Mouse (Mus musculus): ENCODE measurements at regions not wholly inside any gene's neighbourhood (a gene's known extent, or its start where the extent isn't known, plus 50 kb on each side); places are given as distances from the start of the nearest gene placed in this dataset.

GRCm38 (mm10) chr14:68447240-68447923, 846.7 kb downstream of the Synb start:
- no peak for DNase-seq (ENCODE audit: low spot score in 2 of 2)

- no peak for DNase-seq (ENCODE audit: low spot score in 2 of 2)
These were observed 860.8 kb downstream of the Synb start for GRCm38 (mm10) chr14:68433326-68433725.

DNA sequence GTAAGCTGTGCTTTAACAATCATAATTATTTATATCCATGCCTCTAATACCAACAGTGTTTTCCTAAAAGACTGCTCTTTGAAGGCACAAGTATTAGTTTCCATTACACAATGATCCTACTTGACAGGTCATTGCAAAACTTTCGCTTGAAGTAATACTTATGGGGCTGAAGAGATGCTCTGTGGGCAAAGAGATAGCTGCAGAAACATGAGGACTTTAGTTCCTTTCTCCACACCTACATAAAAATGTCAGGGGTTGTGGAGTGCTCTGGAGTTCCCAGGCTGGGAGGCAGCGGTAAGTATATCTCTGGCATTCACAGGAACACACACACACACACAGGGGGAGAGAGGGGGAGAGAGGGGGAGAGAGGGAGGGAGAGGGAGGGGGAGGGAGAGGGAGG, 862.0 kb downstream of the Synb start:
- no peak for DNase-seq (ENCODE audit: low spot score in 2 of 2)

DNA sequence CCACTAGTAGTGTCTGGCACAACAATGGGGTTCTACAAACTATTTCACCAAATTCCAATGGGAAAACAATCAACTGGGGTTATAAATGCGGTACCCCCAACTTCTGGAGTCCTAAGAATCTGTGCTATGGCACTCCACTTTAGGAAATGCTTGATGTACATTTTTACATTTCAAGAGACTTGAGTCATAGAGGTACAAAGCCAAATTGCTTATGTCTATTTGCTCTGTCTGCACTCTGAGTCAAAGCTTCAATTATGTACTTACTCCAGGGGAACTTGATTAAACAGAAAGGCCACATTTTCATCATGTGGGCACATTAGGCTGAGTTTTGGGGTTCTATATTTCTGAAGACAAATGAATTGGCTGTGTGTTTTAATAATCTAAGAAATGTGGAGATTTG, 866.9 kb downstream of the Synb start:
- DNase-seq (ENCODE audit: low spot score in 2 of 2), result no peak

DNA sequence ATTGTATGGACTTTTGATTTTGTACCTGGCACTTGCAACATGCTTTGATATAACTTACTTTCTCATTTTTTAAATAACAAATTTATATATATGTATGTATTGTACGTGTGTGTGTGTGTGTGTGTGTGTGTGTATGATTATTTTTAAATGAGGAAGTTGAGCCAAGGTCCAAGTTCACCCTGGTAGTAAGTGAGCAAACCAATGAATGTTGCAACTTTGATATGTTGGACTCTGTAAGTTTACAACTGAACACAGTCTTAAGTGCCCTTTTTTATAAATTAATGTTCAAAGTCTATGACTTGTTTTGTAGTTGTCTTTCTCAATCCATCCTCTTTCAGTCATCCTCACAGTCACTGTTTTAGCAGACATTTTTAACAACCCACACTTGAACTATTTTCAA, 901.7 kb downstream of the Synb start:
- no peak for DNase-seq (ENCODE audit: low spot score in 2 of 2)

DNA sequence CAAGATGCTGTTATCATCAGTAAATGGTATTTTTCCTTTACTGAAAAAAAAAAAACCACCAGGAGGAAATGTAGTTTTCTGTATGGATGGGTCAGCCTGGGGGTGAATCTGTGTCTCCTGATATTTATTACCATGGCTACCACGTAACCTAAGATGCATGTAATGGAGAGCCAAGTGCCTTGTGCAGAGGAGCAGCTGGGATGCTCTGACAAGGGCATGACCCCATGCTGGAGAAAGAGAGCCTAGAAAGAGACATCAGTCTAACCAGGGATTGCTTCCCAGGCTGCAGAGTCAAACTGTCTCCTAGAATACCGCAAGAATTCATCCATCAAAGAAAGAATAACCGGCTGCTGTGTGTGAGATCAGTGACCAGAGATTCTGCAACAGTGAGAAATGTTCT, 902.2 kb downstream of the Synb start:
- no peak for DNase-seq (ENCODE audit: low spot score in 2 of 2)

GRCm38 (mm10) chr14:68381741-68382140, 912.4 kb downstream of the Synb start:
- DNase-seq (ENCODE audit: low spot score in 2 of 2), result no peak

DNA sequence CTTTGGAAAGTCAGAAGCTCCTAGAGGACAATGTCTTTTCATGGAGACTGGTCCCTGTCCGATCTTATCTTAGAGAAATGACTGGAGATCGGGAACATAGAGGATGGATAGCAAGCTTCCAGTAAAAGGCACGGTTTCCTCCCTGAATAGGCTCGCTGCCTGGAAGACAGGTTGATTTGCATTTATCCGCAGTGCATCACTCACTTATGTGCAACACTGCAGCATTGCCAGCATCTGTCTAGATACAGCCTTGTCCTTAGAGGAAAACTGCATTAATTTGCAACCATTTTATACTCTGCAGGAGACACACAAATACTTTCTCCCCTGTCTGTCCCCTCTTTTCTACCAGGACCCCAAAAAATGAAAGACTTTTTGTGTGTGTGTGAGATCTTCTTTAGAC, 926.4 kb downstream of the Synb start:
- DNase-seq (ENCODE audit: low spot score in 2 of 2), result no peak

DNA sequence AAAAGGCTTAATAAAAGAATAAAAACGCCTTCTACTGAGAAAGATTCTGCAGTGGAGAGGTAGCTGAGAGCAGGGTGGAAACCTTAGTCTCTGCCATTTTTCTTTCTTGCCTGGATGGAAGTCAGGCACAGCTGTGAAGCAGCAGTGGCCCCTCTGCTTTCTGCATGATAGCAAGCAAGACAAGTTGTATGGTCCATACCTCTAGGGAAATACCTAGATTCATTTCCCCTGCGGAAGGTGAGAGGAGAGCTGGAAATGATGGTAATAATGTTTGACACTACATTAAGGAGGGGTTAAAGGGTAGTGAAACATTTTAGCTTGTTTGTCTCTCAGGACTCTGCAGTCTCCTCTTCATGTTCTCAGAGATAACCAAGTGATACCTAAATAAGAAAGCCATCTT, 930.2 kb downstream of the Synb start:
- DNase-seq (ENCODE audit: low spot score in 2 of 2), result no peak

- DNase-seq (ENCODE audit: low spot score in 2 of 2), result no peak
These were observed 932.1 kb downstream of the Synb start for GRCm38 (mm10) chr14:68361998-68362397.

- DNase-seq (ENCODE audit: low spot score in 2 of 2), result no peak
These were observed 932.6 kb downstream of the Synb start for GRCm38 (mm10) chr14:68361481-68361880.

DNA sequence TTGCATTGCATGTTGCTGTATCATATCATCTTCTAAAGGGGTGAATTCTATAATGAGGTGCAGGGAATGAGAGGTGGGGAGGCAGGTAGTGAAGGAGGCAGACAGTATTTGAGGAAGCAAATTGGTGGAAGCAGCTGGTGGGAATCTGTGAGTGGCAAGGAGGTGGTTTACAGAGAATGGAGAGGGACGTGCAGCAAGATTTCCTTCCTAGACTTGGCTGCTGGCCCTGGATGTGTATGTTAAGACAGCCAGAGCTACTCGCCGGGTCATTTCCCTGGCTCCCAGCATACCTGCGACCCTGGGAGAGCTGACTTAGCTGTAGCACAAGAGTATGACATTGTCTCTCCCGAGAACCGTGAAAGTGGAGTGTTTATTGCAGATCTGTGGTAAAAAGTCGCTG, 937.7 kb downstream of the Synb start:
- DNase-seq (ENCODE audit: low spot score in 2 of 2), result no peak

DNA sequence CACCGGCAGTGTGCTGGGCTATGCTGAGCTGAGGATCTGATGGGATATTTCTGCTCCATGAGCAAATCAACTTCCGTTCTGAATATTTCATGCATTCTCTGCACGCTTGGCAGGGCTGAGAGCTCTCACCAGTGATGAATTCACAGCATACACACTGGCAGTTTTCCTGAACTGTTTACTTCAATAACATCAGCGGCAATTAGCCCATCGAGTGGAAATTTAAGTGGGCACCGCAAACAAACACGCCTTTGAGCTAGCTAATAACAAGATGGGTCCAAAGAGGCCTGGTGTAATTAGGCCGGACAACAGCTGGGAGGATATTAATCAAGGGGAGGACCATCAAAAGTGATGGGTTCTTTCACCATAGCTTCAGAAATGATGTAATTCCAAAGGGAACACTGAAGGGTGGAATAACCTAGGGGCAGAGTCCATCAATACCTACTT, 938.6 kb downstream of the Synb start:
- DNase-seq (ENCODE audit: low spot score in 2 of 2), result no peak

- no peak for DNase-seq (ENCODE audit: low spot score in 2 of 2)
These were observed 948.6 kb downstream of the Synb start for GRCm38 (mm10) chr14:68345527-68345926.

DNA sequence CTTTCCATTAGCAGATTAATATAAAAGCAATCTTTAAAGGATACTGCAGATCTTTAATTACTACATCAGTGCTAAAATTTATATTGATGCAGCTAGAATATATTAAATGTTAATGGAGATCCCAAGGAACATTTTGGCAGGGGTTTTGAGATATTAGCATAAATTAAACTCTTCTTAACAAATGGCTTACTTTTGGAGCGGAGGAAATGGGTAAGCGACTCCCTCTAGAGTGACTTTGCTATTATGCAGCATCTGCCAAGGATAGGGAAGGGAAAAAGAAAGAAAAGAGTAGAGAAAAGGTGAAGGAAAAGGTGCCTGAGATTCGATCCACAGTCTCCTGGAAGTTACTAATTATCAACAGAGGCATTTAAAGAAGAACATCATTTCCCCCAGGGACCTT, 949.4 kb downstream of the Synb start:
- DNase-seq (ENCODE audit: low spot score in 2 of 2), result no peak

- no peak for DNase-seq (ENCODE audit: low spot score in 2 of 2)
These were observed 955.7 kb downstream of the Synb start for GRCm38 (mm10) chr14:68338440-68338839.

- DNase-seq (ENCODE audit: low spot score in 2 of 2), result no peak
These were observed 969.0 kb downstream of the Synb start for GRCm38 (mm10) chr14:68325061-68325460.

- no peak for DNase-seq (ENCODE audit: low spot score in 2 of 2)
These were observed 971.1 kb downstream of the Synb start for GRCm38 (mm10) chr14:68323008-68323407.

GRCm38 (mm10) chr14:68307973-68308660, 986.0 kb downstream of the Synb start:
- DNase-seq (ENCODE audit: low spot score in 2 of 2), result no peak

- no peak for DNase-seq (ENCODE audit: low spot score in 2 of 2)
These were observed 988.9 kb downstream of the Synb start for GRCm38 (mm10) chr14:68305166-68305565.

DNA sequence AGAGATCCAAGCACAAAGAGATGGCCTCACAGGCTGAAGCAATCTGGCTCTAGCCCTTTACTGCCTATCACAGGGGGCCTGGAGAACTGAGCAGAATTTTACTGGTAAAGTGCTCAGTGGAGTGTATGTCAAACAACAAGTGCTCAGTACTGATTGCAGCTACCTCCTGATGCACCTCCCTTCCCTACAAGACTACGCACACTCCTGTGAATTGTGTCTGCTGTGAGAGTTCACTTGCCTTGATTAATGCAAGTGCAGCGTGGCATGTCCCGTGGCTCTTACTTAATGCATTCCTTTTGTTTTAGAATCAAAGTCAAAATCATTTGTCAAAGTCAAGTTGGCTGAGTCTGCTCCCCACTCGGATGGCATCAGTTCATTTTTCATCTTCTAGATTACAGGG, 992.4 kb downstream of the Synb start:
- no peak for DNase-seq (ENCODE audit: low spot score in 2 of 2)

GRCm38 (mm10) chr14:68285546-68285945, 1008.6 kb downstream of the Synb start:
- no peak for DNase-seq (ENCODE audit: low spot score in 2 of 2)

DNA sequence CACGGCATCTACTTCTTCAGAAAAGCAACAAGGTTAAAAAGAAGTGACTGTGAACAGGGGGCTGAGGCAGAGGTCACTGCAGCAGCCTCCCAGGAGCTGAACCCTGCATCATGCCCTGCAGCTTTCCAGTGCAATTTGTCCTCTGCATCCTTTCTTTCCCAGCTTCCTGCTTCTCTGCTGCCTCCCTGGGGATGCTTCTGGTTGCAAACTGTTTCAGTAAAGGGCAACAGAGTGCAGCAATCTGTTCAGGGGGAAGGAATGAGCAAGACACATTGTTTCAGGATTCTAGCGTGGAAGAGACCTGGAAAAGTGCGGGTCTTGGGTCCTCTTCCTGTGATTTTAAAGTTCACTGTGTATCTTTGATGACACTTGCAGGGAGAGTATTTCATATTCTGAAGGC, 1032.7 kb downstream of the Synb start:
- no peak for DNase-seq (ENCODE audit: low spot score in 2 of 2)
